Mouse (Mus musculus): ENCODE data around the gene Mavs.

- TF ChIP-seq CTCF (conservative IDR thresholded peaks at IDR 0.05; ENCODE audit: low read length) (no peak), NANOG (IDR thresholded peaks at IDR 0.05; ENCODE audit: borderline replicate concordance, low read length) (no peak)
Observed at GRCm38 (mm10) chr2:131191005-131191390, 42.9 kb upstream of the Mavs start.
